Mouse (Mus musculus): ENCODE results near the gene Tbl1x.

DNA sequence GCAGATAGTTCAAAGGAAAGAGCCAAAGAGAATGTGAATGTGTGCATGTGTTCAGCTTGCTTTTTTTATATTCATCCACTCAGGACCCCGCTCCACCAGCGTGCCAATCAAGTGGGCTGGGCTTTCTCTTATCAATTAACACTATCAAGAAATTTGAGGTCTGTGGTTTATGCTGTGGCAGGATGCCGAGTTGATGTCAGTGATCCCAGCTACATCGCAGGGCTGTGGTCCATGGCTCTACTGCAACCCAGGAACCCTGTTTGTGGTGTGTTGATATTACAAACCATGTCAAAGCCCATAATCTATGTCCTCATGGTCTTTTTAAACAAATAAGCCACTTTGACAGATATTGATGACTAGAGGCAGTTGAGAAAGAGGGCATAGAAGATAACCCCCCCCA lies 129.5 kb downstream of the Tbl1x start:
- TF ChIP-seq POLR2A (IDR thresholded peaks at IDR 0.05; ENCODE audit: low read depth, low read length) (no peak), CTCF (conservative IDR thresholded peaks at IDR 0.05; ENCODE audit: insufficient read depth, insufficient read length, low read depth, low read length) (no peak)
